18 mouse cellular contexts compared by ENCODE assay signal in the genomic region with DNA sequence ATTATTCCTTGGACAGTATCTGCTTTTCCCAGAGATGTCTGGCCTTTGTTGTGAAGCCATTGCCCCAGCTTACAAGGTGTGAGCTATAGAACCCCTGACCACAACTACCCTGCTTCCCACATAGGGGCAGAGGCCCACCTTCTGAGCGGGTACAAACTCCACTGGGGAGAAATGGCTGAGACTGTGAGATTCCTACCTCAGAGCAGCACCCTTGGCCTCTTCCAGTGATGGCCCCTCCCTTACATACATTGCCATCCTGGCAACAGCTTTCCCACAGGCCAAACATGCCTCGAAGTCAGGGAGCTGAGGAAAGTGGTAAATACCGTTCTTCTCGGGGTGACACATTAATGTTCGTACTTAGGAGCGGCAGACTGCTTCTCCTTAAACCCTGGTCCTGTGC.
DNase-seq lines count a peak whose midpoint lies in the region; ATAC-seq lines count a peak whose summit lies in the region.
"Had no signal": no experiment of that assay in that cellular context is flagged by ENCODE, and none has a peak within 500 bp of the region (broad histone marks: within the 10 kb centered on the region; RNA-seq: fewer than 3 reads in every experiment).

No protein-coding gene starts in this region.

- no peaks in the 10 kb centered on the region for H3K9me3 ChIP-seq in hindbrain, embryonic 15.5 days
- no peaks in the 10 kb centered on the region for H3K9me3 ChIP-seq in hindbrain, embryonic 11.5 days (ENCODE audit: control insufficient read depth, low read length)
- no peaks in the 10 kb centered on the region for H3K9me3 ChIP-seq in neural tube, embryonic 12.5 days
- H3K9me3 ChIP-seq in neural tube, embryonic 13.5 days: no peaks in the 10 kb centered on the region
- H3K9me3 ChIP-seq: embryonic facial prominence, embryonic 12.5 days; heart, embryonic 12.5 days had no signal

- whole genome bisulfite sequencing in hindbrain, embryonic 15.5 days: 60% methylated on average over 6 of the region's 6 CpGs
- WGBS in hindbrain, embryonic 11.5 days: 79% methylated on average over 6 of the region's 6 CpGs
- WGBS in neural tube, embryonic 12.5 days: 61% methylated on average over 6 of the region's 6 CpGs
- 48% methylated on average over 6 of the region's 6 CpGs for WGBS in neural tube, embryonic 13.5 days

- peaks cover 10% of the 10 kb centered on the region; the same call in 1 of the 2 replicates for H3K4me1 ChIP-seq in hindbrain, embryonic 15.5 days (replicated peaks)
- no peaks in the 10 kb centered on the region for H3K4me1 ChIP-seq in hindbrain, embryonic 11.5 days (replicated peaks; ENCODE audit: control insufficient read depth, insufficient read depth, low read length)
- H3K4me1 ChIP-seq in neural tube, embryonic 12.5 days: peaks cover 16% of the 10 kb centered on the region; the same call in 1 of the 2 replicates
- H3K4me1 ChIP-seq in neural tube, embryonic 13.5 days (replicated peaks): peaks cover 37% of the 10 kb centered on the region
- H3K4me1 ChIP-seq: embryonic facial prominence, embryonic 12.5 days; heart, embryonic 12.5 days had no signal

- ATAC-seq in hindbrain, embryonic 15.5 days (ENCODE audit: low FRiP score, low read depth): peak; percentile 36; the same call in 1 of the 2 replicates
- ATAC-seq in hindbrain, embryonic 11.5 days (ENCODE audit: low FRiP score): no peak
- no peak for ATAC-seq in neural tube, embryonic 12.5 days (ENCODE audit: low FRiP score, low read depth)
- 0 out of 2 replicates have a peak, but pooled peaks have one; percentile 36 for ATAC-seq in neural tube, embryonic 13.5 days (ENCODE audit: low read depth)
- ATAC-seq: forebrain, postnatal 0 days; hindbrain, postnatal 0 days had no signal

- intact Hi-C loops in left cerebral cortex, postnatal 4 days (cut with DNase I): no loop called here

- no peak overlapping the region for H3K9ac ChIP-seq in hindbrain, embryonic 15.5 days
- no peak overlapping the region for H3K9ac ChIP-seq in hindbrain, embryonic 11.5 days (ENCODE audit: low read depth, low read length)
- 0 out of 2 replicates have a peak overlapping the region, but pooled peaks have one; percentile 23 for H3K9ac ChIP-seq in neural tube, embryonic 12.5 days
- H3K9ac ChIP-seq in neural tube, embryonic 13.5 days: no peak overlapping the region
- H3K9ac ChIP-seq: embryonic facial prominence, embryonic 12.5 days; forebrain, postnatal 0 days; heart, embryonic 12.5 days had no signal

- no peak overlapping the region for H3K4me3 ChIP-seq in hindbrain, embryonic 15.5 days
- no peak overlapping the region for H3K4me3 ChIP-seq in hindbrain, embryonic 11.5 days (ENCODE audit: low read depth, low read length)
- no peak overlapping the region for H3K4me3 ChIP-seq in neural tube, embryonic 12.5 days
- no peak overlapping the region for H3K4me3 ChIP-seq in neural tube, embryonic 13.5 days
- H3K4me3 ChIP-seq: embryonic facial prominence, embryonic 12.5 days; heart, embryonic 12.5 days had no signal

- no peak overlapping the region for H3K4me2 ChIP-seq in hindbrain, embryonic 15.5 days
- H3K4me2 ChIP-seq in hindbrain, embryonic 11.5 days (replicated peaks; ENCODE audit: low read depth, low read length): no peak overlapping the region
- no peak overlapping the region for H3K4me2 ChIP-seq in neural tube, embryonic 12.5 days (replicated peaks)
- H3K4me2 ChIP-seq in neural tube, embryonic 13.5 days: no peak overlapping the region
- H3K4me2 ChIP-seq: embryonic facial prominence, embryonic 12.5 days; heart, embryonic 12.5 days had no signal

- DNase-seq in hindbrain, embryonic 11.5 days (ENCODE audit: low spot score): no peak
- DNase-seq in neural tube, embryonic 10.5 days (ENCODE audit: extremely low spot score, low spot score): no peak
- no peak for DNase-seq in T-cell, adult 2 months (ENCODE audit: low spot score)
- no peak for DNase-seq in left cerebral cortex, postnatal 4 days
- DNase-seq: adrenal gland, adult 8-10 months; adrenal gland, postnatal 36 days; cerebellum, adult 9-10 months; cerebellum, postnatal 25 days; forebrain, postnatal 0 days; gastrocnemius, postnatal 14 days; heart, postnatal 36 days had no signal

- no peaks in the 10 kb centered on the region for H3K27me3 ChIP-seq in hindbrain, embryonic 15.5 days
- H3K27me3 ChIP-seq in hindbrain, embryonic 11.5 days (ENCODE audit: control insufficient read depth, insufficient read depth, low read length): no peaks in the 10 kb centered on the region
- no peaks in the 10 kb centered on the region for H3K27me3 ChIP-seq in neural tube, embryonic 12.5 days (replicated peaks)
- no peaks in the 10 kb centered on the region for H3K27me3 ChIP-seq in neural tube, embryonic 13.5 days
- H3K27me3 ChIP-seq: CH12.LX; embryonic facial prominence, embryonic 12.5 days; heart, embryonic 12.5 days had no signal

- no peaks in the 10 kb centered on the region for H3K36me3 ChIP-seq in hindbrain, embryonic 15.5 days
- no peaks in the 10 kb centered on the region for H3K36me3 ChIP-seq in hindbrain, embryonic 11.5 days (ENCODE audit: control insufficient read depth, insufficient read depth, low read length)
- no peaks in the 10 kb centered on the region for H3K36me3 ChIP-seq in neural tube, embryonic 12.5 days
- no peaks in the 10 kb centered on the region for H3K36me3 ChIP-seq in neural tube, embryonic 13.5 days
- H3K36me3 ChIP-seq: embryonic facial prominence, embryonic 12.5 days; heart, embryonic 12.5 days had no signal

- H3K27ac ChIP-seq in hindbrain, embryonic 15.5 days (replicated peaks): no peak overlapping the region
- no peak overlapping the region for H3K27ac ChIP-seq in hindbrain, embryonic 11.5 days (ENCODE audit: low read depth, low read length)
- H3K27ac ChIP-seq in neural tube, embryonic 12.5 days: no peak overlapping the region
- H3K27ac ChIP-seq in neural tube, embryonic 13.5 days (replicated peaks): peak overlapping the region; percentile 71
- H3K27ac ChIP-seq: embryonic facial prominence, embryonic 12.5 days; hindbrain, postnatal 0 days had no signal

Comparison
In these comparisons a context has a peak if more than half of its experiments do, and no peak if none do; other contexts are left out.
1. ATAC-seq: peak in hindbrain, embryonic 15.5 days (single experiment) and neural tube, embryonic 13.5 days (single experiment); none in hindbrain, embryonic 11.5 days (single experiment) and neural tube, embryonic 12.5 days (single experiment).